Mouse (Mus musculus): ENCODE data around the gene Gm4981. TPM values are rescaled to one million over a fixed set of nuclear protein-coding genes. Genes with fewer than 3 reads are reported as not detected.
"Not testable (repeated sequence)": the region's sequence is repeated elsewhere in the genome, so short reads cannot be mapped to it uniquely, and the experiment has no call there.

Gm4981 gene
- polyA plus RNA-seq (2016; fragmentation: Nextera tagmentation; extraction: Ambion mirVana), result not detected in 2 replicates

DNA sequence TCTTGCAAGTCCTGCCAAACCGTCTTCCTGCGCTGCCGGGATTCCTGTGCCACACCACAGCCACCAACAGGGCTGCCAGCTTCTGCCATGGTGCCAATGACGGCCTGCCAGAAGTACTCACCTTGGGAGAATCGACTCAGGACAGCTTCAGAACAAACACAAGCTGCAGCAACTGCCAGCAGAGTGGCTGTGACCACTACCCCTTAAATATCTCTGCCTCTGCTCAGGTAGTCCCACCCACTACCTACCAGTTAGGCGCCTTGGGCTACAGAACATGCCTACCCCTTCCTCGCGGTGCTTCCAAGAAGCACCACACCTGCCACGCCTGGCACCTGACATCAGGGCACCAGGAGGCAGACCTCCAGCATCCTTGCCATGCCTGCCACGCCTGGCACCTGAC is at the start of gene Gm4981:
TSS of gene Gm4981 (minus strand) at position 89 of the 400 bp plus-strand sequence.
- no peak within 1 kb of the TSS for H3K4me2 ChIP-seq (replicated peaks)
- H3K9me3 ChIP-seq (replicated peaks), result peaks cover 26% of the 10 kb centered on the region
- H3K4me1 ChIP-seq, result no peaks in the 10 kb centered on the region
- no peak within 1 kb of the TSS for H3K27ac ChIP-seq
- no peak within 1 kb of the TSS for H3K9ac ChIP-seq
- H3K36me3 ChIP-seq, result no peaks in the 10 kb centered on the region
- no peak for ATAC-seq (ENCODE audit: low FRiP score)
- H3K27me3 ChIP-seq, result no peaks in the 10 kb centered on the region
- no peak within 1 kb of the TSS for H3K4me3 ChIP-seq
- WGBS, result 89% methylated on average over 10 of the region's 10 CpGs

GRCm38 (mm10) chr10:58282238-58282637 is 45.7 kb upstream of the Gm4981 start:
- Histone ChIP-seq H3K36me3 (peaks cover 67% of the 10 kb centered on the region), H3K4me1 (no peaks in the 10 kb centered on the region), H3K9ac (no peak overlapping the region), H3K27me3 (no peaks in the 10 kb centered on the region), H3K4me3 (no peak overlapping the region), H3K9me3 (replicated peaks) (no peaks in the 10 kb centered on the region), H3K27ac (no peak overlapping the region), H3K4me2 (replicated peaks) (no peak overlapping the region)
- no peak for ATAC-seq (ENCODE audit: low FRiP score)
- 93% methylated on average over 7 of the region's 7 CpGs for WGBS

- ATAC-seq (ENCODE audit: low FRiP score), result no peak
- H3K4me1 ChIP-seq, result peaks cover 10% of the 10 kb centered on the region
- H3K27me3 ChIP-seq, result no peaks in the 10 kb centered on the region
- H3K36me3 ChIP-seq, result peaks cover 27% of the 10 kb centered on the region
- H3K4me2 ChIP-seq (replicated peaks), result no peak overlapping the region
- no peak overlapping the region for H3K27ac ChIP-seq
- H3K9ac ChIP-seq, result no peak overlapping the region
- 87% methylated on average over 5 of the region's 5 CpGs for WGBS
- no peaks in the 10 kb centered on the region for H3K9me3 ChIP-seq (replicated peaks)
- H3K4me3 ChIP-seq, result no peak overlapping the region
Measured at GRCm38 (mm10) chr10:58258466-58258865, 22.0 kb upstream of the Gm4981 start.

DNA sequence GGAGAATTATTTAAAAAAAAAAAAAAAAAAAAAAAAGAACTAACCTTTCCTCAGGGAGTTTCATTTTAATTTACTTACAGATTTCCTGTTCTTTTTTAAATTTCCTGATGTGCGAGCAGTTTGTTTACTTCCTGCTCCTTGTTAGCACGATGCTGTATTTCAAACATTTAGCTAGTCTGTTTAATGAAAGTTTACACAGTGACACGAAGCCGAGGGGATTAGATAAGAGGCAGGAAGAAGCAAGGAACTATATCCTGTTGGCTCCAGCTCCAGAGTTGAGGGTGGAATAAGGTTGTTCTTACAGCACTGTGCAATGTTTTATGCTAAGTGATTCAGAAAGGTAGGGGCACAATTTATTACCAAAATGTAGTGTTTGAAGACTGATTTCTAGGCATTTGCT is 19.5 kb upstream of the Gm4981 start:
- ATAC-seq (ENCODE audit: low FRiP score), result no peak
- Histone ChIP-seq H3K27me3 (no peaks in the 10 kb centered on the region), H3K27ac (no peak overlapping the region), H3K4me1 (peaks cover 10% of the 10 kb centered on the region), H3K4me2 (replicated peaks) (peak overlapping the region; percentile 60), H3K36me3 (peaks cover 15% of the 10 kb centered on the region), H3K9ac (peak overlapping the region; percentile 84), H3K9me3 (replicated peaks) (no peaks in the 10 kb centered on the region), H3K4me3 (peak overlapping the region; percentile 81)
- WGBS, result 11% methylated on average over 4 of the region's 4 CpGs

- ATAC-seq (ENCODE audit: low FRiP score), result peak; percentile 99
- Histone ChIP-seq H3K27ac (peak within 1 kb of the TSS; percentile 81), H3K4me3 (peak within 1 kb of the TSS; percentile 81), H3K9ac (peak within 1 kb of the TSS; percentile 84), H3K36me3 (peaks cover 15% of the 10 kb centered on the region), H3K4me1 (peaks cover 10% of the 10 kb centered on the region), H3K27me3 (no peaks in the 10 kb centered on the region), H3K9me3 (replicated peaks) (no peaks in the 10 kb centered on the region), H3K4me2 (replicated peaks) (peak within 1 kb of the TSS; percentile 60)
- under 1% methylated on average over 42 of the region's 58 CpGs for WGBS
Measured at GRCm38 (mm10) chr10:58255213-58255892, 18.9 kb upstream of the Gm4981 start, which contains the start of gene Gcc2. Gene Gcc2 (plus strand): TSS chr10:58255497.

GRCm38 (mm10) chr10:58254635-58255175 is 18.2 kb upstream of the Gm4981 start:
- H3K4me2 ChIP-seq (replicated peaks), result peak overlapping the region; percentile 60

GRCm38 (mm10) chr10:58249535-58249934 is 13.0 kb upstream of the Gm4981 start:
- Histone ChIP-seq H3K4me1 (peaks cover under 1% of the 10 kb centered on the region; the same call in 1 of the 2 replicates), H3K9me3 (replicated peaks) (no peaks in the 10 kb centered on the region), H3K9ac (no peak overlapping the region), H3K27me3 (no peaks in the 10 kb centered on the region), H3K27ac (no peak overlapping the region), H3K4me2 (replicated peaks) (no peak overlapping the region), H3K36me3 (no peaks in the 10 kb centered on the region), H3K4me3 (no peak overlapping the region)
- no peak for ATAC-seq (ENCODE audit: low FRiP score)
- WGBS, result 14% methylated on average over 1 of the region's 1 CpGs

More at GRCm38 (mm10) chr10:58254635-58255175, 18.2 kb upstream of the Gm4981 start:
- Histone ChIP-seq H3K27ac (no peak overlapping the region), H3K9ac (peak overlapping the region; percentile 84; the same call in 1 of the 2 replicates), H3K4me1 (peaks cover 10% of the 10 kb centered on the region), H3K4me3 (peak overlapping the region; percentile 81), H3K36me3 (peaks cover 10% of the 10 kb centered on the region), H3K9me3 (replicated peaks) (no peaks in the 10 kb centered on the region), H3K27me3 (no peaks in the 10 kb centered on the region)
- ATAC-seq (ENCODE audit: low FRiP score), result peak; percentile 33
- WGBS, result 41% methylated on average over 6 of the region's 6 CpGs

DNA sequence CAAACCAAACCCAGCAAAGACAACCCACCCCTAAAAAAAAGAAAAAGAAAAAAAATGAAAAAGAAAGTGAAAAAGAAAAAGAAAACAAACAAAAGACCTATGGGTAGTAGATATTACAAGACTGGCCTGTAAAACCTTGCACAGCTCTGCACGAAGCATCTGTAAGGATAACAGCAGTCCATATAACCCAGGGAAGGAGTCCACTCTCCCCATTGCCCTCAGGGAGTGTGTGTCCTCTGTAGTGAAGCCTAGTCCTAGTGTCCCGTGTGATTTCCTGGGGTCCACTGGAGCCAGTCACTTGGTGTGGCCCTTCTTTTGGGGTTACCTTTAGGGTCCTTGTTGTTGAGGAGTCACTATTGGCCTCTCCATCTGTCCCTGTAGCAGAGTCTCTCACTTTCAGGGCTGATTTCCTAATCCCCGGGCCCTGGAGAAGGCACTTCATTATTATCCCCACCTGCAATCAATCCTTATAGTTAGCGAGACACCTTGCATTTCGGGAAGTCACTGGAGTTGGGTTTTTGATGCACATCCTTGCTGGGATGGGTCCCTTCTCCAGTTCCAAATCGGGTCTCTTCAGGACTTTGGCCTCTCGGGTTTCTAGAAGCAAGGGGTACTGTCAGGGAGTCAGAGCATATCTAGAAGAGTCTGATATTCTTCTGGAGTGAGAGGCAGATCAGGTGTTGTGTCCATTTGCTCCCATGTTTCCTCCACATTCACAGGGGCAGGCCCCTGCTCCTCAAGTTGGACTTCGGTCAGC is 2.7 kb upstream of the Gm4981 start:
- H3K36me3 ChIP-seq; H3K27ac ChIP-seq; H3K4me3 ChIP-seq; H3K27me3 ChIP-seq; H3K4me2 ChIP-seq (replicated peaks); H3K4me1 ChIP-seq; H3K9ac ChIP-seq: not testable (repeated sequence)
- 82% methylated on average over 8 of the region's 8 CpGs for WGBS
- peak; percentile 88 for ATAC-seq (ENCODE audit: low FRiP score)
- H3K9me3 ChIP-seq (replicated peaks), result peaks cover 11% of the 10 kb centered on the region; the same call in 1 of the 2 replicates

DNA sequence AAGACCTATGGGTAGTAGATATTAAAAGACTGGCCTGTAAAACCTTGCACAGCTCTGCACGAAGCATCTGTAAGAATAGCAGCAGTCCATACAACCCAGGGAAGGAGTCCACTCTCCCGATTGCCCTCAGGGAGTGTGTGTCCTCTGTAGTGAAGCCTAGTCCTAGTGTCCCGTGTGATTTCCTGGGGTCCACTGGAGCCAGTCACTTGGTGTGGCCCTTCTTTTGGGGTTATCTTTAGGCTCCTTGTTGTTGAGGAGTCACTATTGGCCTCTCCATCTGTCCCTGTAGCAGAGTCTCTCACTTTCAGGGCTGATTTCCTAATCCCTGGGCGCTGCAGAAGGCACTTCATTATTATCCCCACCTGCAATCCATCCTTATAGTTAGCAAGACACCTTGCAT is 1.5 kb downstream of the Gm4981 start:
- H3K27me3 ChIP-seq; H3K27ac ChIP-seq; ATAC-seq (ENCODE audit: low FRiP score); H3K4me3 ChIP-seq; H3K36me3 ChIP-seq; H3K4me2 ChIP-seq (replicated peaks); H3K9ac ChIP-seq; H3K4me1 ChIP-seq: not testable (repeated sequence)
- H3K9me3 ChIP-seq (replicated peaks), result peaks cover 28% of the 10 kb centered on the region
- WGBS, result 79% methylated on average over 4 of the region's 4 CpGs

GRCm38 (mm10) chr10:58233740-58234121 is 2.8 kb downstream of the Gm4981 start:
- H3K27me3 ChIP-seq; H3K36me3 ChIP-seq; H3K4me2 ChIP-seq (replicated peaks); H3K4me1 ChIP-seq; H3K9ac ChIP-seq; ATAC-seq (ENCODE audit: low FRiP score); H3K4me3 ChIP-seq; H3K27ac ChIP-seq: not testable (repeated sequence)
- peaks cover 27% of the 10 kb centered on the region for H3K9me3 ChIP-seq (replicated peaks)

DNA sequence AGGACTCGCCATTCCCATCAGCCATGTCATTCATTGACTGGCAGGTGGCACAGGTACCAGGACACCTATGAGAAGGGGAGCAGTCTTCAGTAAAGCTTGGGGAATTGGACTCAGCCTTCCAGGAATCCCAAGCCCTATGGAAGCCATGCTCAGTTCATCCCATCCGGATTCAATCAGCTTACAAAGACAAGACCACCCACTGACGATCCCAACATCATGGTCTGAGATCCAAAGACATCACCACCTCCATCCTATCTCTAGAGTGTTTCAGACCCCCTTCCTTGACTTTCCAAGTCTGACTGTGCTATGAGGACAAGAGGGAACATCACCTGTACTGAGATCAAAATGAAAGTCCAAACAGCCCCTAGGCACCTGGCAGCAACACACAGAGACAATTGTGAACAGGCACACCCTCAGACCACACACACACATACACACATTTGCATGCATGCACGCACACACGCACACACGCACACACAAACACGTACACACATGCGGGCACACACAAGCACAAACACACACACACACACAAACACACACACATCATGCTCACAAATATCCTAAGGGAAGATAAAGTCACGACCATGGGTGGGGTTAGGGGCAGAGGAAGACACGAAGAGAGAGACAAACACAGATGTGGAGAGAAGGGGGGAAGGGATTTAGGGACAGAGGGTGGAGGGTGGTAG is 3.3 kb downstream of the Gm4981 start:
- ATAC-seq (ENCODE audit: low FRiP score), result peak; percentile 62
- H3K9me3 ChIP-seq (replicated peaks), result peaks cover 27% of the 10 kb centered on the region
- not testable (repeated sequence) for H3K9ac ChIP-seq; H3K27me3 ChIP-seq; H3K27ac ChIP-seq; H3K4me3 ChIP-seq; H3K36me3 ChIP-seq; H3K4me2 ChIP-seq (replicated peaks); H3K4me1 ChIP-seq
- WGBS, result 79% methylated on average over 10 of the region's 10 CpGs

DNA sequence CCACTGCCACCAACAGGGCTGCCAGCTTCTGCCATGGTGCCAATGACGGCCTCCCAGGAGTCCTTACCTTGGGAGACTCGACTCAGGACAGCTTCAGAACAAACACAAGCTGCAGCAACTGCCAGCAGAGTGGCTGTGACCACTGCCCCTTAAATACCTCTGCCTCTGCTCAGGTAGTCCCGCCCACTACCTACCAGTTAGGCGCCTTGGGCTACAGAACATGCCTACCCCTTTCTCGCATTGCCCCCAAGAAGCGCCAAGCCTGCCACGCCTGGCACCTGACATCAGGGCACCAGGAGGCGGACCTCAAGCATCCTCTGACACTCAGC is 3.9 kb downstream of the Gm4981 start, which contains the start of gene Duxf3:
TSS of gene Duxf3 (minus strand) at position 35 of the 329 bp plus-strand sequence.
- not testable (repeated sequence) for H3K4me2 ChIP-seq (replicated peaks); H3K36me3 ChIP-seq; H3K27ac ChIP-seq; H3K27me3 ChIP-seq; H3K9ac ChIP-seq; H3K4me1 ChIP-seq; H3K4me3 ChIP-seq
- 88% methylated on average over 8 of the region's 8 CpGs for WGBS
- H3K9me3 ChIP-seq (replicated peaks), result peaks cover 26% of the 10 kb centered on the region
- ATAC-seq (ENCODE audit: low FRiP score), result peak; percentile 47
